Mouse (Mus musculus) liver, embryonic 11.5 days (tissue): ENCODE data around the gene Atg7. TPM values are rescaled to one million over a fixed set of nuclear protein-coding genes. Genes with fewer than 3 reads are reported as not detected.

ENCODE experiments used
- ATAC-seq: fragments of 200-750 bp; cut with Nextera tagmentation; replicated peaks from 2 replicates; pipeline ENCODE4 v1.8.0; 2017; ENCODE audit warnings: moderate number of reproducible peaks, mild to moderate bottlenecking, moderate TSS enrichment, moderate library complexity; ENCODE audit not compliant: low FRiP score
- DNase-seq: peaks from one replicate; pipeline ENCODE4 v3.0.0-alpha.2; 2017; ENCODE audit warnings: low spot score
- H3K27ac ChIP-seq: fragments of 300-500 bp; sonication (generic); 2 replicates; pipeline ENCODE4 v1.5.1; 2014; ENCODE audit warnings: mild to moderate bottlenecking, low read depth, low read length, control low read depth
- H3K27me3 ChIP-seq: fragments of 300-500 bp; sonication (generic); replicated peaks from 2 replicates; pipeline ENCODE4 v1.6.1; 2014; ENCODE audit warnings: low read length, mixed read lengths; ENCODE audit not compliant: control insufficient read depth, insufficient read depth
- H3K36me3 ChIP-seq: fragments of 300-500 bp; sonication (generic); 2 replicates; pipeline ENCODE4 v1.6.1; 2014; ENCODE audit warnings: mild to moderate bottlenecking, low read length, moderate library complexity, mixed read lengths; ENCODE audit not compliant: control insufficient read depth, insufficient read depth
- H3K4me1 ChIP-seq: fragments of 300-500 bp; sonication (generic); replicated peaks from 2 replicates; pipeline ENCODE4 v1.6.1; 2014; ENCODE audit warnings: low read length, mixed read lengths; ENCODE audit not compliant: control insufficient read depth, insufficient read depth
- H3K4me2 ChIP-seq: fragments of 300-500 bp; sonication (generic); 2 replicates; pipeline ENCODE4 v1.6.1; 2014; ENCODE audit warnings: mild to moderate bottlenecking, control low read depth, moderate library complexity
- H3K4me3 ChIP-seq: fragments of 300-500 bp; sonication (generic); 2 replicates; pipeline ENCODE4 v1.5.1; 2014; ENCODE audit warnings: low read depth, low read length, control low read depth
- H3K9ac ChIP-seq: fragments of 300-500 bp; sonication (generic); 2 replicates; pipeline ENCODE4 v1.6.1; 2014; ENCODE audit warnings: low read depth, low read length, control low read depth
- H3K9me3 ChIP-seq: fragments of 300-500 bp; sonication (generic); 2 replicates; pipeline ENCODE4 v1.6.1; 2016; ENCODE audit warnings: low read length, inconsistent platforms, mixed read lengths; ENCODE audit not compliant: control insufficient read depth
- WGBS: fragments of 180-500 bp; shearing (Covaris S2); extraction: QIAGEN DNeasy Blood & Tissue Kit; methylation state at CpG from one replicate; pipeline ENCODE4 v1.1.7; 2014; 5-methylcytosine and 5-hydroxymethylcytosine counted together
- polyA plus RNA-seq: library from polyadenylated mRNA; unstranded; fragments of >200 nt; fragmentation: Nextera tagmentation; extraction: Ambion mirVana; gene quantifications from 2 replicates; pipeline ENCODE4 v1.2.1, GENCODE M21; 2014

Atg7 gene
- polyA plus RNA-seq, 1 experiment from 2014 or later, result 20.8 TPM

GRCm38 (mm10) chr6:114866078-114866477 lies 223.2 kb downstream of the Atg7 start:
- WGBS, result 71% methylated on average over 3 of the region's 3 CpGs
- Histone ChIP-seq H3K27me3 (no peaks in the 10 kb centered on the region), H3K27ac (no peak overlapping the region), H3K4me3 (no peak overlapping the region), H3K9me3 (no peaks in the 10 kb centered on the region), H3K9ac (no peak overlapping the region), H3K36me3 (peaks cover 6% of the 10 kb centered on the region), H3K4me2 (no peak overlapping the region), H3K4me1 (0 out of 2 replicates have a peak, but pooled peaks cover 8% of the 10 kb centered on the region)
- no peak for ATAC-seq
- no peak for DNase-seq

DNA sequence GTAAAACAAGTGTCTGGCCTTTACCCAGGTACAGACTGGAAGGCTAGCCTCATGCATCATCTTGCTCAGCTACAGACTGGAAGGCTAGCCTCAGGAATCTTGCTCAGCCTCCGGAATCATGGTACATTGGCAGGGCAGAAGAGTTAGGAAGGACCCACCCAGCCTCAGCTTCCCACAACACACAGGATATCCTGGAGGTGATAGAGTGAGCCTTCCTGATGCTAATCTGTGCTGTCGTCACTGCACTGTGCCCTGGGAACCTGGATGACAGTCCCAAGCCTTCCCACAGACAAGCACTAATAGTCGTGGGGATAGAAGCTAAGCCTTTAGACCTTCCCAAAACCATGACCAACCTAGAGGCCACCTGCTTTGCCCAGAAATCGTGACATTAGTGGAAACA lies 223.7 kb downstream of the Atg7 start:
- DNase-seq (no peak), ATAC-seq (no peak)
- Histone ChIP-seq H3K9me3 (no peaks in the 10 kb centered on the region), H3K27me3 (no peaks in the 10 kb centered on the region), H3K4me1 (0 out of 2 replicates have a peak, but pooled peaks cover 8% of the 10 kb centered on the region), H3K4me2 (no peak overlapping the region), H3K4me3 (no peak overlapping the region), H3K27ac (no peak overlapping the region), H3K9ac (no peak overlapping the region), H3K36me3 (peaks cover 5% of the 10 kb centered on the region)
- WGBS, result 65% methylated on average over 4 of the region's 4 CpGs

- no peaks in the 10 kb centered on the region for H3K36me3 ChIP-seq
- no peak overlapping the region for H3K27ac ChIP-seq
- H3K4me2 ChIP-seq, result no peak overlapping the region
- H3K9me3 ChIP-seq, result no peaks in the 10 kb centered on the region
- 90% methylated on average over 7 of the region's 7 CpGs for WGBS
- H3K4me3 ChIP-seq, result no peak overlapping the region
- H3K27me3 ChIP-seq, result no peaks in the 10 kb centered on the region
- H3K9ac ChIP-seq, result no peak overlapping the region
- DNase-seq (no peak), ATAC-seq (no peak)
- H3K4me1 ChIP-seq, result peaks cover 20% of the 10 kb centered on the region
Measured at GRCm38 (mm10) chr6:114868656-114869055, 225.8 kb downstream of the Atg7 start.

GRCm38 (mm10) chr6:114869501-114870076 lies 226.7 kb downstream of the Atg7 start:
- H3K4me3 ChIP-seq, result no peak overlapping the region
- H3K27ac ChIP-seq, result no peak overlapping the region
- DNase-seq (no peak), ATAC-seq (no peak)
- H3K4me1 ChIP-seq, result peaks cover 29% of the 10 kb centered on the region
- 84% methylated on average over 6 of the region's 6 CpGs for WGBS
- no peak overlapping the region for H3K9ac ChIP-seq
- H3K36me3 ChIP-seq, result no peaks in the 10 kb centered on the region
- H3K4me2 ChIP-seq, result no peak overlapping the region
- no peaks in the 10 kb centered on the region for H3K9me3 ChIP-seq
- H3K27me3 ChIP-seq, result no peaks in the 10 kb centered on the region

GRCm38 (mm10) chr6:114871010-114871660 lies 228.2 kb downstream of the Atg7 start:
- 89% methylated on average over 14 of the region's 14 CpGs for WGBS
- peaks cover 41% of the 10 kb centered on the region for H3K4me1 ChIP-seq
- DNase-seq, result no peak

GRCm38 (mm10) chr6:114873808-114874137 lies 230.9 kb downstream of the Atg7 start:
- no peaks in the 10 kb centered on the region for H3K36me3 ChIP-seq
- 66% methylated on average over 3 of the region's 3 CpGs for WGBS
- peak overlapping the region; percentile 77 for H3K9ac ChIP-seq
- peak overlapping the region; percentile 89 for H3K27ac ChIP-seq
- H3K9me3 ChIP-seq, result no peaks in the 10 kb centered on the region
- H3K27me3 ChIP-seq, result no peaks in the 10 kb centered on the region
- ATAC-seq, result no peak
- peak overlapping the region; percentile 61 for H3K4me3 ChIP-seq
- H3K4me2 ChIP-seq, result peak overlapping the region; percentile 96
- H3K4me1 ChIP-seq, result peaks cover 64% of the 10 kb centered on the region
- DNase-seq, result no peak

More at GRCm38 (mm10) chr6:114871010-114871660, 228.2 kb downstream of the Atg7 start:
- H3K36me3 ChIP-seq, result no peaks in the 10 kb centered on the region
- H3K4me3 ChIP-seq, result no peak overlapping the region
- no peak for ATAC-seq
- no peak overlapping the region for H3K4me2 ChIP-seq
- H3K9ac ChIP-seq, result no peak overlapping the region
- H3K9me3 ChIP-seq, result no peaks in the 10 kb centered on the region
- no peak overlapping the region for H3K27ac ChIP-seq
- no peaks in the 10 kb centered on the region for H3K27me3 ChIP-seq

DNA sequence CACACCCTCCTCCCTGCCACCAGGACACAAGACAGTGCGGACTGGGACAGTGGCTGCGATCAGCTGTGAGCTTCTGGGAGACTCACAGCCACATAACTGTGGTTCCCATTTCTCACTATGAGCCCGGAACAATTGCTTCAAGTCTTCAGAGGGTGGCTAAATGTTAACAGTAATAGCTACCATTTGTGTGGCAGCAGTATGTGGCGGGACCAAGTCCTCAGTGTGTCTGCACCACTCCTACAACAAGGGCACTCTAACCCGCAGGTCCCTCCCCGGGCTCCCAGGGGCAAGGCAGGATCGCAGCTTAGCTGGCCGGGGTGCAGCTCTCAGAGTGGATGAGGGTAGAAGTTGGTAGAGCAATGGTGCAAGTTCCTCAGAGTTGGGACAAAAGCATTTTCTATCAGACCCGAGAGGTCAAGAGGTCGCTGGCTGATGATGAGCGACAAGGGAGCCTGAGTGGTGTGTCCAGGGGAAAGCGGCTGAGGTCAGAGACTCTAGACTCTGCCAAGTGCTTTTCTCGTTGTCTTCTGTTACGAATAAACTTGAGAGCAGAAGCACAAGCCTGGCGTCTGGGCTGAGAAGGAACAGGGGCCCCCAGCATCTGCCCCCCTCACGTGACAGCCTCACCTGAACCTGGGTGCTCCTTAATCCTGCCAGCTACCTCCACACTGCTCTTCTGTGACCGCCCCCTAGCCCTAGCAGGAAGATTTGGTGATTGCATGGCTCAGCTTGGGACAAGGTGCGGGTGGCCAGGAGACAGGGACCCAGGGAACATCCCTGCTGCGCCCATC lies 231.4 kb downstream of the Atg7 start:
- DNase-seq, result peak; percentile 54

DNA sequence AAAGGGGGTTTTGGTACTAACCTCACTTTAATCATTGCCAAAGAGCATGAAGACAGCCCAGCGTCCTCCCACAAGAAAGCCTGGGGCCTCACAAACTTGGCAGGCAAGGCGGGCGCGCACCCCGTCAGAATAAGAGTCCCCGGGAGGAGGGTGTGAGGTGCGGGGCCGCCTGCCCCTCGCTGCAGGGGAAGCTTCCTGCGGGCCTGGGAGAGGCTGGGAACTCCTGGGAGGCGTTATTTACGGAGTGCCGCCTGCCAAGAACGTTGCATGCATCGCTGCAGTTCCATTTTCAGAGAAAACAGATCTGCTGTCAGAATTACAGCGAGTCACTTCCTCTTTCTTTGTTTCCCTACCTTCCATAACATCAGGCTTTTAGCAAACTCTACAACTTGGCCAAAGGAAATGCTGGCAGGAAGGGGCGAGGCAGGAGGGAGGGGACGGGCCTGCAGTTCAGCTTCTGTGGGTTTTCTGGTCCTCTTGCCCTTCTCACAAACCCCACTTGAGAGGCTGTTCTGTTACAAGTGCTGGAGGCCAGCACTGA lies 232.2 kb downstream of the Atg7 start:
- peak; percentile 88 for DNase-seq
- H3K4me2 ChIP-seq, result peak overlapping the region; percentile 96

More for the DNA sequence above, 231.4 kb downstream of the Atg7 start:
- peaks cover 67% of the 10 kb centered on the region for H3K4me1 ChIP-seq
- no peaks in the 10 kb centered on the region for H3K27me3 ChIP-seq
- ATAC-seq, result peak; percentile 48
- H3K36me3 ChIP-seq, result no peaks in the 10 kb centered on the region
- no peaks in the 10 kb centered on the region for H3K9me3 ChIP-seq
- peak overlapping the region; percentile 96 for H3K4me2 ChIP-seq
- peak overlapping the region; percentile 89 for H3K27ac ChIP-seq
- 13% methylated on average over 19 of the region's 19 CpGs for WGBS
- peak overlapping the region; percentile 77 for H3K9ac ChIP-seq
- peak overlapping the region; percentile 61 for H3K4me3 ChIP-seq

More for the DNA sequence above, 232.2 kb downstream of the Atg7 start:
- H3K4me3 ChIP-seq, result peak overlapping the region; percentile 61
- H3K9me3 ChIP-seq, result no peaks in the 10 kb centered on the region
- H3K27me3 ChIP-seq, result no peaks in the 10 kb centered on the region
- peaks cover 70% of the 10 kb centered on the region for H3K4me1 ChIP-seq
- WGBS, result 0% methylated on average over 18 of the region's 18 CpGs
- no peaks in the 10 kb centered on the region for H3K36me3 ChIP-seq
- H3K27ac ChIP-seq, result peak overlapping the region; percentile 89
- peak; percentile 78 for ATAC-seq
- peak overlapping the region; percentile 77 for H3K9ac ChIP-seq
